Mouse (Mus musculus) small intestine, adult 2 months (tissue): Measurements from ENCODE around the gene Cacna2d3. TPM values are rescaled to one million over a fixed set of nuclear protein-coding genes. Genes with fewer than 3 reads are reported as not detected.

ENCODE experiments used
- H3K27ac ChIP-seq: fragments of 200-500 bp; 2 replicates; pipeline ENCODE4 v1.5.1; 2012; ENCODE audit warnings: low read depth, low read length, control low read depth, inconsistent platforms; ENCODE audit not compliant: insufficient read depth
- H3K27me3 ChIP-seq: fragments of 200-500 bp; 2 replicates; pipeline ENCODE4 v1.6.1; 2012; ENCODE audit warnings: mild to moderate bottlenecking, moderate library complexity, low read length, inconsistent platforms; ENCODE audit not compliant: control insufficient read depth, insufficient read depth
- H3K36me3 ChIP-seq: fragments of 200-500 bp; 2 replicates; pipeline ENCODE4 v1.6.1; 2012; ENCODE audit warnings: mild to moderate bottlenecking, low read length, control low read depth, inconsistent platforms; ENCODE audit not compliant: control insufficient read depth, insufficient read depth
- H3K4me1 ChIP-seq: fragments of 200-500 bp; 2 replicates; pipeline ENCODE4 v1.6.1; 2012; ENCODE audit warnings: low read length, inconsistent platforms, mixed read lengths; ENCODE audit not compliant: control insufficient read depth, insufficient read depth, insufficient read length
- H3K4me3 ChIP-seq: fragments of 200-500 bp; 2 replicates; pipeline ENCODE4 v1.5.1; 2012; ENCODE audit warnings: low read depth, mild to moderate bottlenecking, control low read depth, inconsistent platforms, low read length, moderate library complexity
- CTCF ChIP-seq: fragments of 200-500 bp; IDR thresholded peaks from 2 replicates; pipeline ENCODE4 v1.5.1; 2012; ENCODE audit warnings: low read depth, mild to moderate bottlenecking, control low read depth, inconsistent platforms, low read length, moderate library complexity, mixed read lengths; ENCODE audit not compliant: insufficient replicate concordance, insufficient read length; ENCODE audit errors: extremely low read depth
- POLR2A ChIP-seq: fragments of 200-500 bp; IDR thresholded peaks from 2 replicates; pipeline ENCODE4 v1.6.1; 2012; ENCODE audit warnings: low read depth, mild to moderate bottlenecking, control low read depth, inconsistent platforms, low read length, moderate library complexity
- WGBS: fragments of 180-500 bp; shearing (Covaris S2); methylation state at CpG from one replicate; pipeline ENCODE4 v1.1.7; 2018; 5-methylcytosine and 5-hydroxymethylcytosine counted together
- polyA plus RNA-seq: library from polyadenylated mRNA; depleted of rRNA; stranded (reverse); fragments of >200 nt; gene quantifications from 2 replicates; pipeline ENCODE4 v1.2.3, GENCODE M21; 2012

The Cacna2d3 gene
- polyA plus RNA-seq, 1 experiment, result 0.27 TPM

GRCm38 (mm10) chr14:29425666-29426065, 296.0 kb downstream of the Cacna2d3 start:
- TF ChIP-seq CTCF, result no peak
- TF ChIP-seq POLR2A, result no peak
- no peaks in the 10 kb centered on the region for H3K36me3 ChIP-seq
- no peak overlapping the region for H3K4me3 ChIP-seq
- H3K4me1 ChIP-seq, result no peaks in the 10 kb centered on the region
- WGBS, result 76% methylated on average over 3 of the region's 3 CpGs
- H3K27ac ChIP-seq, result no peak overlapping the region
- H3K27me3 ChIP-seq, result no peaks in the 10 kb centered on the region

GRCm38 (mm10) chr14:29425208-29425607, 296.5 kb downstream of the Cacna2d3 start:
- TF ChIP-seq CTCF, result no peak
- TF ChIP-seq POLR2A, result no peak
- Histone ChIP-seq H3K36me3 (no peaks in the 10 kb centered on the region), H3K4me1 (no peaks in the 10 kb centered on the region), H3K4me3 (no peak overlapping the region), H3K27ac (no peak overlapping the region), H3K27me3 (no peaks in the 10 kb centered on the region)
- WGBS, result 84% methylated on average over 3 of the region's 3 CpGs

GRCm38 (mm10) chr14:29405878-29406165, 315.8 kb downstream of the Cacna2d3 start:
- Histone ChIP-seq H3K27ac (no peak overlapping the region), H3K36me3 (no peaks in the 10 kb centered on the region), H3K4me3 (no peak overlapping the region), H3K27me3 (no peaks in the 10 kb centered on the region), H3K4me1 (no peaks in the 10 kb centered on the region)
- TF ChIP-seq CTCF (no peak), POLR2A (no peak)
- 27% methylated on average over 2 of the region's 2 CpGs for WGBS

GRCm38 (mm10) chr14:29405125-29405877, 316.4 kb downstream of the Cacna2d3 start:
- 48% methylated on average over 8 of the region's 8 CpGs for WGBS
- no peaks in the 10 kb centered on the region for H3K36me3 ChIP-seq
- H3K4me3 ChIP-seq, result no peak overlapping the region
- TF ChIP-seq CTCF (no peak), POLR2A (no peak)
- no peaks in the 10 kb centered on the region for H3K4me1 ChIP-seq
- H3K27me3 ChIP-seq, result no peaks in the 10 kb centered on the region
- H3K27ac ChIP-seq, result no peak overlapping the region

- no peak for TF ChIP-seq POLR2A
- TF ChIP-seq CTCF, result no peak
- H3K27ac ChIP-seq, result no peak overlapping the region
- no peaks in the 10 kb centered on the region for H3K36me3 ChIP-seq
- 61% methylated on average over 8 of the region's 8 CpGs for WGBS
- H3K27me3 ChIP-seq, result no peaks in the 10 kb centered on the region
- H3K4me1 ChIP-seq, result no peaks in the 10 kb centered on the region
- no peak overlapping the region for H3K4me3 ChIP-seq
These were observed 317.5 kb downstream of the Cacna2d3 start for GRCm38 (mm10) chr14:29403849-29404808.

GRCm38 (mm10) chr14:29402471-29402870, 319.2 kb downstream of the Cacna2d3 start:
- Histone ChIP-seq H3K27me3 (no peaks in the 10 kb centered on the region), H3K27ac (no peak overlapping the region), H3K36me3 (no peaks in the 10 kb centered on the region), H3K4me3 (no peak overlapping the region), H3K4me1 (0 out of 2 replicates have a peak, but pooled peaks cover 2% of the 10 kb centered on the region)
- 73% methylated on average over 8 of the region's 8 CpGs for WGBS
- TF ChIP-seq CTCF (no peak), POLR2A (no peak)

- Histone ChIP-seq H3K36me3 (no peaks in the 10 kb centered on the region), H3K4me1 (0 out of 2 replicates have a peak, but pooled peaks cover 2% of the 10 kb centered on the region), H3K27ac (no peak overlapping the region), H3K27me3 (no peaks in the 10 kb centered on the region), H3K4me3 (no peak overlapping the region)
- no peak for TF ChIP-seq CTCF
- no peak for TF ChIP-seq POLR2A
- 87% methylated on average over 8 of the region's 8 CpGs for WGBS
These were observed 327.9 kb downstream of the Cacna2d3 start for GRCm38 (mm10) chr14:29393786-29394185.
